11 mouse cellular contexts compared by ENCODE assay signal in genomic region chr19:57195169-57195930, GRCm38 (mm10).
DNase-seq lines count a peak whose midpoint lies in the region; ATAC-seq and TF ChIP-seq lines count a peak whose summit lies in the region.
"Had no signal": no experiment of that assay in that cellular context is flagged by ENCODE, and none has a peak within 500 bp of the region (broad histone marks: within the 10 kb centered on the region; RNA-seq: fewer than 3 reads in every experiment).

No protein-coding gene starts in this region.

- peaks cover 5% of the 10 kb centered on the region for H3K79me2 ChIP-seq in heart, adult 2 months (replicated peaks; ENCODE audit: control insufficient read depth, insufficient read depth, low read length)

- TF ChIP-seq POLR2A in heart, adult 2 months (IDR thresholded peaks at IDR 0.05; ENCODE audit: insufficient read depth, low read depth, low read length) = peak; percentile 64

- peak overlapping the region; percentile 88 for H3K27ac ChIP-seq in heart, adult 2 months

- H3K4me1 ChIP-seq in heart, adult 2 months (ENCODE audit: control insufficient read depth, insufficient read depth, low read length) = peaks cover 30% of the 10 kb centered on the region

- intact Hi-C loops in heart, adult 2 months (cut with DNase I) = loop anchor here (5.0 kb wide), 1 partner anchor 117 kb away; the partner anchor contains the start of gene Ablim1
- intact Hi-C loops in heart, postnatal 36 days (cut with DNase I) = loop anchor here (2.0 kb wide), 1 partner anchor 119 kb away; the partner anchor contains the start of gene Ablim1

- no peak for ATAC-seq in CD4-positive, CD25-positive, alpha-beta regulatory T cell, adult 4 months
- ATAC-seq: intestine, embryonic 16.5 days had no signal

- peak; percentile 35 for TF ChIP-seq CTCF in heart, adult 2 months (IDR thresholded peaks at IDR 0.05)

- 28% methylated on average over 11 of the region's 11 CpGs for WGBS in heart, adult 2 months

- DNase-seq in heart, adult 2 months = peak; percentile 56 to 68
- DNase-seq in heart, postnatal 36 days = no peak
- peak; percentile 66 for DNase-seq in brain, adult 2 months (ENCODE audit: low read depth, low spot score)
- DNase-seq in cerebellum, postnatal 14 days = peak; percentile 50 to 53
- DNase-seq in heart, postnatal 4 days = peak; percentile 63
- no peak for DNase-seq in ovary, postnatal 14 days (ENCODE audit: low spot score)
- no peak for DNase-seq in adrenal gland, postnatal 25 days
- DNase-seq: lung, postnatal 4 days; thymus, adult 2 months had no signal

- peak overlapping the region; percentile 51 for H3K4me3 ChIP-seq in heart, adult 2 months

- peak overlapping the region; percentile 69 for H3K9ac ChIP-seq in heart, adult 2 months (ENCODE audit: low read depth, low read length)

- peaks cover 20% of the 10 kb centered on the region for H3K36me3 ChIP-seq in heart, adult 2 months (ENCODE audit: control insufficient read depth, insufficient read depth, low read length)

- no peak for TF ChIP-seq EP300 in heart, adult 2 months (IDR thresholded peaks at IDR 0.05; ENCODE audit: insufficient read depth, low read depth, low read length)

- no peaks in the 10 kb centered on the region for H3K27me3 ChIP-seq in heart, adult 2 months (ENCODE audit: control insufficient read depth, insufficient read depth, low read length)

Comparison
In these comparisons a context has a peak if more than half of its experiments do, and no peak if none do; other contexts are left out.
1. DNase-seq: peak in heart, adult 2 months (2 of 2), brain, adult 2 months (single experiment), cerebellum, postnatal 14 days (2 of 2) and heart, postnatal 4 days (single experiment); none in heart, postnatal 36 days (0 of 2), ovary, postnatal 14 days (single experiment) and adrenal gland, postnatal 25 days (single experiment).